Mouse (Mus musculus): ENCODE measurements at regions not wholly inside any gene's neighbourhood (a gene's known extent, or its start where the extent isn't known, plus 50 kb on each side); places are given as distances from the start of the nearest gene placed in this dataset.

DNA sequence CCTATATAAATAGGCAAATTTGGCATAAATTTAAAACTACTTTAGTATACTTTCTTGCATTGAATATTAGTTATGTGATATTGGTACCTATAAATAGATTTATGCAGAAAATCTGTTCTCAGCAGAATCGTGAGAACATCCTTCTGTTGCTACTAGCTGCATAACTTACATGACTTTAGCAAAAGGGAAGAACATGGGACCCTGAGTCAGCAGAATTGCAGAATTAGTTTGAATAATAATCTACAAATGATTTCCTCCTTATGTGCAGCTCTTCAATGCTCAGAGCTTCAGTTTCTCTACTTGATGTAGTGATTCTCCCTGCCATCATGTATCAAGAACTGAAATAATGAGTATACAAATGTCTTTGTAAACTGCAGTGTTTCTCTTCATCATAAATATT is 436.2 kb downstream of the Synb start:
- TF ChIP-seq CTCF (IDR thresholded peaks at IDR 0.05; ENCODE audit: insufficient read depth, low read length) (no peak), POLR2A (IDR thresholded peaks at IDR 0.05; ENCODE audit: borderline replicate concordance, extremely low read depth, low read depth, low read length) (no peak)
